Mouse (Mus musculus) CH12.LX (cell line): Measurements from ENCODE around the gene Cilp. TPM values are rescaled to one million over a fixed set of nuclear protein-coding genes. Genes with fewer than 3 reads are reported as not detected.

Experiments
- DNase-seq: peaks from one replicate; pipeline ENCODE4 v3.0.0-alpha.2; 2013; ENCODE audit errors: extremely low read depth
- H3K27ac ChIP-seq: 2 replicates; pipeline ENCODE4 v1.5.1; 2012; ENCODE audit warnings: low read depth, mild to moderate bottlenecking, control low read depth, moderate library complexity; ENCODE audit not compliant: insufficient read depth
- H3K27me3 ChIP-seq: replicated peaks from 2 replicates; pipeline ENCODE3; 2012; ENCODE audit warnings: inconsistent platforms
- H3K36me3 ChIP-seq, 2 experiments: replicated peaks in 1 of 2; 2 replicates each; pipeline versions ENCODE3 to v1.6.1; 2012; ENCODE audit warnings: inconsistent platforms in 1 of 2, low read length in 1 of 2, mild to moderate bottlenecking in 1 of 2, mixed read lengths in 1 of 2, moderate library complexity in 1 of 2; ENCODE audit not compliant: control insufficient read depth in 1 of 2, insufficient read depth in 1 of 2
- H3K4me1 ChIP-seq, 2 experiments: 2 replicates each; pipeline ENCODE4 v1.6.1; 2012; ENCODE audit warnings: inconsistent platforms in 1 of 2, moderate library complexity in 1 of 2; ENCODE audit not compliant: insufficient read depth in 2 of 2, control insufficient read depth in 1 of 2
- H3K4me2 ChIP-seq: 2 replicates; pipeline ENCODE4 v1.6.1; 2012; ENCODE audit warnings: low read depth, mild to moderate bottlenecking, control low read depth; ENCODE audit not compliant: poor library complexity, insufficient read depth, severe bottlenecking
- H3K4me3 ChIP-seq, 3 experiments: fragments of 150-350 bp in 1 of 3; sonication (generic) in 1 of 3; replicated peaks in 1 of 3; 2 replicates each; pipeline versions ENCODE3 to v1.5.1; 2011 to 2012; ENCODE audit warnings: low read depth in 2 of 3, low read length in 2 of 3, mild to moderate bottlenecking in 2 of 3, moderate library complexity in 2 of 3, control low read depth in 1 of 3, improper control_type of control experiment in 1 of 3, inconsistent platforms in 1 of 3, mixed read lengths in 1 of 3; ENCODE audit not compliant: poor library complexity in 1 of 3
- H3K79me2 ChIP-seq: replicated peaks from 2 replicates; pipeline ENCODE4 v1.6.1; 2012; ENCODE audit warnings: mild to moderate bottlenecking, moderate library complexity; ENCODE audit not compliant: control insufficient read depth, poor library complexity, insufficient read depth, severe bottlenecking; ENCODE audit errors: extremely low read depth
- H3K9ac ChIP-seq: 2 replicates; pipeline ENCODE4 v1.6.1; 2012; ENCODE audit warnings: low read depth, mild to moderate bottlenecking, control low read depth, moderate library complexity; ENCODE audit not compliant: insufficient read depth
- H3K9me3 ChIP-seq: replicated peaks from 2 replicates; pipeline ENCODE3; 2012; ENCODE audit warnings: low read length, inconsistent platforms, mixed read lengths
- BHLHE40 ChIP-seq: IDR thresholded peaks from 2 replicates; pipeline ENCODE4 v1.6.1; 2011; ENCODE audit warnings: mild to moderate bottlenecking, low read depth, low read length, improper control_type of control experiment
- CTCF ChIP-seq, 2 experiments: IDR thresholded peaks in 1 of 2; conservative IDR thresholded peaks in 1 of 2; 2 replicates each; pipeline ENCODE4 v1.5.1; 2011 to 2012; ENCODE audit warnings: low read depth in 2 of 2, low read length in 2 of 2, improper control_type of control experiment in 1 of 2, inconsistent platforms in 1 of 2, mild to moderate bottlenecking in 1 of 2, moderate library complexity in 1 of 2
- E2F4 ChIP-seq: IDR thresholded peaks from 2 replicates; pipeline ENCODE4 v1.6.1; 2011; ENCODE audit warnings: low read depth, low read length, improper control_type of control experiment; ENCODE audit not compliant: insufficient replicate concordance
- ELF1 ChIP-seq: IDR thresholded peaks from 2 replicates; pipeline ENCODE4 v1.6.1; 2014; ENCODE audit warnings: low read depth, mild to moderate bottlenecking, inconsistent platforms, low read length, improper control_type of control experiment
- EP300 ChIP-seq: IDR thresholded peaks from 2 replicates; pipeline ENCODE4 v1.6.1; 2011; ENCODE audit warnings: low read length, improper control_type of control experiment
- ETS1 ChIP-seq: conservative IDR thresholded peaks from 2 replicates; pipeline ENCODE4 v1.6.1; 2012; ENCODE audit warnings: low read depth, mild to moderate bottlenecking, inconsistent platforms, low read length, improper control_type of control experiment, moderate library complexity
- GABPA ChIP-seq: IDR thresholded peaks from 2 replicates; pipeline ENCODE4 v1.6.1; 2012; ENCODE audit warnings: low read depth, low read length, improper control_type of control experiment, inconsistent platforms; ENCODE audit not compliant: insufficient replicate concordance
- IRF4 ChIP-seq: IDR thresholded peaks from 2 replicates; pipeline ENCODE4 v1.6.1; 2014; ENCODE audit warnings: low read depth, mild to moderate bottlenecking, inconsistent platforms, low read length, improper control_type of control experiment
- JUN ChIP-seq: IDR thresholded peaks from 2 replicates; pipeline ENCODE4 v1.6.1; 2011; ENCODE audit warnings: low read depth, mild to moderate bottlenecking, low read length, improper control_type of control experiment, moderate library complexity; ENCODE audit not compliant: insufficient read depth
- JUND ChIP-seq: conservative IDR thresholded peaks from 2 replicates; pipeline ENCODE4 v1.6.1; 2011; ENCODE audit warnings: low read depth, low read length, improper control_type of control experiment
- KAT2A ChIP-seq: IDR thresholded peaks from 2 replicates; pipeline ENCODE4 v1.6.1; 2012; ENCODE audit warnings: low read length, improper control_type of control experiment, inconsistent platforms; ENCODE audit not compliant: insufficient replicate concordance
- MAFK ChIP-seq: IDR thresholded peaks from 2 replicates; pipeline ENCODE4 v1.6.1; 2011; ENCODE audit warnings: low read length, improper control_type of control experiment; ENCODE audit not compliant: insufficient replicate concordance
- MYC ChIP-seq: IDR thresholded peaks from 2 replicates; pipeline ENCODE4 v1.6.1; 2011; ENCODE audit warnings: low read depth, mild to moderate bottlenecking, improper control_type of control experiment, low read length
- POLR2A ChIP-seq: IDR thresholded peaks from 2 replicates; pipeline ENCODE4 v1.6.1; 2011; ENCODE audit warnings: low read depth, mild to moderate bottlenecking, improper control_type of control experiment, low read length
- POLR2AphosphoS2 ChIP-seq: IDR thresholded peaks from 2 replicates; pipeline ENCODE4 v1.6.1; 2011; ENCODE audit warnings: low read depth, low read length, improper control_type of control experiment
- RCOR1 ChIP-seq: conservative IDR thresholded peaks from 2 replicates; pipeline ENCODE4 v1.6.1; 2012; ENCODE audit warnings: low read depth, mild to moderate bottlenecking, inconsistent platforms, low read length, improper control_type of control experiment
- UBTF ChIP-seq: IDR thresholded peaks from 2 replicates; pipeline ENCODE4 v1.6.1; 2012; ENCODE audit warnings: low read depth, mild to moderate bottlenecking, inconsistent platforms, low read length, improper control_type of control experiment, moderate library complexity
- ZKSCAN1 ChIP-seq: IDR thresholded peaks from 2 replicates; pipeline ENCODE4 v1.6.1; 2012; ENCODE audit warnings: low read depth, inconsistent platforms, low read length, improper control_type of control experiment, borderline replicate concordance
- ZMIZ1 ChIP-seq: IDR thresholded peaks from 2 replicates; pipeline ENCODE4 v1.6.1; 2012; ENCODE audit warnings: low read depth, mild to moderate bottlenecking, inconsistent platforms, low read length, improper control_type of control experiment
- dilution Hi-C: fragments of 300-500 bp; cut with MboI; formaldehyde crosslinking; loops from 2 replicates; pipeline ENCODE4 v1.14.3; 2020; ENCODE audit warnings: low sequenced_read_pairs; ENCODE audit not compliant: extremely low pct_unique_long_range_greater_than_20kb, extremely low pct_ligation_motif_present
- in situ Hi-C: fragments of 300-500 bp; cut with MboI; formaldehyde crosslinking; loops from 3 replicates; pipeline ENCODE4 v1.14.3; 2019; ENCODE audit warnings: low sequenced_read_pairs, low pct_ligation_motif_present, low pct_unique_long_range_greater_than_20kb, mixed read lengths
- polyA plus RNA-seq: library from polyadenylated mRNA; unstranded; fragments of >175 nt; gene quantifications from 2 replicates; pipeline ENCODE4 v1.2.1, GENCODE M21; 2012; ENCODE audit warnings: low read depth; ENCODE audit not compliant: insufficient read length
- total RNA-seq, 2 experiments: library from RNA; depleted of rRNA; stranded (reverse); fragments of 300-350 nt in 1 of 2; fragments of >200 nt in 1 of 2; gene quantifications; 2 replicates each; pipeline ENCODE4 v1.2.3; 2012 to 2014

The Cilp gene
- total and polyA plus RNA-seq, 3 experiments, result not detected

DNA sequence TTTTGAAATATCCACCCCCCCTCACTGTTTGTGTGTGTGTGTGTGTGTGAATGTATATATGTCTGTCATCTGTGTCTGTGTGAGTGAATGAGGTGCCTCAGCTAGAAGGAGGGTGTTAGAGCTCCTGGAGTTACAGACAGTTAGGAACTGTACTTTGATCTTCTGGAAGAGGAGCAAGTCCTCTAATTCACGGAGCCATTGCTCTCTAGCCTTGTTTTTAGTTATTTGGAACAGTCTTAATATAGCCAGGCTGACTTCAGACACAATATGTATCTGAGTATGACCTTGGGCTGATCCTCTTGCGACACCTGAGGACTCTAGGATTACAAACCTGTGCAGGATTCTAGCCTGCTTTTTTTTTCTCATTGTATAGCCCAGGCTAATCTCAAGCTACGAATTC, 33.8 kb downstream of the Cilp start:
- peaks cover 26 to 59% of the 10 kb centered on the region in 2 experiments for H3K36me3 ChIP-seq
- in situ Hi-C loops, result no loop called here
- no peak overlapping the region for H3K4me3 ChIP-seq

GRCm38 (mm10) chr9:65299650-65300049, 34.7 kb downstream of the Cilp start:
- dilution Hi-C loops (no loop called here), in situ Hi-C loops (no loop called here)
- peaks cover 26 to 66% of the 10 kb centered on the region in 2 experiments for H3K36me3 ChIP-seq
- DNase-seq, result no peak
- H3K4me1 ChIP-seq, result peaks cover 3 to 18% of the 10 kb centered on the region in 2 experiments; a peak in 3 of 4 replicates
- no peak overlapping the region for H3K4me2 ChIP-seq
- no peak overlapping the region for H3K27ac ChIP-seq
- no peaks in the 10 kb centered on the region for H3K9me3 ChIP-seq
- no peaks in the 10 kb centered on the region for H3K27me3 ChIP-seq
- no peak overlapping the region for H3K9ac ChIP-seq
- H3K4me3 ChIP-seq, result no peak overlapping the region
- TF ChIP-seq UBTF (no peak), ZKSCAN1 (no peak), E2F4 (no peak), GABPA (no peak), JUND (no peak), ELF1 (no peak), IRF4 (no peak), MAFK (no peak), CTCF (conservative IDR thresholded peaks at IDR 0.05 in 1 of 2, IDR thresholded peaks at IDR 0.05 in 1 of 2; ENCODE audit: low read depth in 2 of 2, low read length in 2 of 2) (no peak)
- H3K79me2 ChIP-seq, result peaks cover 11% of the 10 kb centered on the region

More for the DNA sequence above, 33.8 kb downstream of the Cilp start:
- Histone ChIP-seq H3K27ac (no peak overlapping the region), H3K9ac (no peak overlapping the region), H3K4me2 (no peak overlapping the region), H3K9me3 (no peaks in the 10 kb centered on the region), H3K4me1 (peaks cover 3 to 18% of the 10 kb centered on the region in 2 experiments; a peak in 3 of 4 replicates), H3K27me3 (no peaks in the 10 kb centered on the region), H3K79me2 (peaks cover 14% of the 10 kb centered on the region)
- no peak for TF ChIP-seq KAT2A
- TF ChIP-seq RCOR1, result no peak
- no peak for TF ChIP-seq EP300
- TF ChIP-seq MYC, result no peak
- no peak for TF ChIP-seq JUN
- TF ChIP-seq POLR2A, result no peak
- TF ChIP-seq ETS1, result no peak
- no peak for TF ChIP-seq POLR2AphosphoS2
- no peak for TF ChIP-seq ZMIZ1
- TF ChIP-seq BHLHE40, result no peak
- DNase-seq, result no peak
- dilution Hi-C loops, result no loop called here
